Mouse (Mus musculus) spleen, adult 2 months (tissue): ENCODE results near the gene Tmem136.

ENCODE experiments used
- CTCF ChIP-seq: fragments of 200-500 bp; IDR thresholded peaks from 2 replicates; pipeline ENCODE4 v1.5.1; 2011; ENCODE audit warnings: mild to moderate bottlenecking, inconsistent platforms; ENCODE audit not compliant: insufficient read depth, insufficient read length, insufficient replicate concordance; ENCODE audit errors: extremely low read depth
- POLR2A ChIP-seq: fragments of 200-500 bp; IDR thresholded peaks from 2 replicates; pipeline ENCODE4 v1.6.1; 2011; ENCODE audit warnings: low read depth, low read length, inconsistent platforms

DNA sequence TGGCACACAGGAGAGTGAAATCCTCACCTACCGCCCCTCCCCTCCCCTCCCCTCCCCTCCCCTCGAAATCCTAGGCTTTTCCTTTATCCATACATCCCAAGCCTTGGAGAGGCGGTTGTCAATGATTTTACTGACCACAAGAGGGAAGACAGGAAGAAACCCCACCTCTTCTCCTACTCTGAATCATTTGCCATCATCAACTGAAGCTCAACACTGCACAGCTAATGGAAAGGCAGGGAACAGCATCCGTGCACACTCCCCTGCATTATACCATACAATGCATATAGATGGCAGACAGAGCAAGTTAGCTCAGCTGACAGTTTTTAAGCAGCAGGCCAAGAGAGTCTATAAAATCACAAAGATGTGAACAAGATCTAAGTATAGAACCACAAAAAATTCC is 45.2 kb downstream of the Tmem136 start:
- no peak for TF ChIP-seq POLR2A
- no peak for TF ChIP-seq CTCF
